Mouse (Mus musculus): ENCODE results near the gene Zfp933. TPM values are rescaled to one million over a fixed set of nuclear protein-coding genes. Genes with fewer than 3 reads are reported as not detected.
"Not testable (repeated sequence)": the region's sequence is repeated elsewhere in the genome, so short reads cannot be mapped to it uniquely, and the experiment has no call there.

Zfp933 gene
- total RNA-seq (2015; ENCODE audit: low replicate concordance) (0.96 and 3.3 TPM in 2 replicates), total RNA-seq (2017; ENCODE audit: low replicate concordance) (2.1 and 2.6 TPM in 2 replicates)

DNA sequence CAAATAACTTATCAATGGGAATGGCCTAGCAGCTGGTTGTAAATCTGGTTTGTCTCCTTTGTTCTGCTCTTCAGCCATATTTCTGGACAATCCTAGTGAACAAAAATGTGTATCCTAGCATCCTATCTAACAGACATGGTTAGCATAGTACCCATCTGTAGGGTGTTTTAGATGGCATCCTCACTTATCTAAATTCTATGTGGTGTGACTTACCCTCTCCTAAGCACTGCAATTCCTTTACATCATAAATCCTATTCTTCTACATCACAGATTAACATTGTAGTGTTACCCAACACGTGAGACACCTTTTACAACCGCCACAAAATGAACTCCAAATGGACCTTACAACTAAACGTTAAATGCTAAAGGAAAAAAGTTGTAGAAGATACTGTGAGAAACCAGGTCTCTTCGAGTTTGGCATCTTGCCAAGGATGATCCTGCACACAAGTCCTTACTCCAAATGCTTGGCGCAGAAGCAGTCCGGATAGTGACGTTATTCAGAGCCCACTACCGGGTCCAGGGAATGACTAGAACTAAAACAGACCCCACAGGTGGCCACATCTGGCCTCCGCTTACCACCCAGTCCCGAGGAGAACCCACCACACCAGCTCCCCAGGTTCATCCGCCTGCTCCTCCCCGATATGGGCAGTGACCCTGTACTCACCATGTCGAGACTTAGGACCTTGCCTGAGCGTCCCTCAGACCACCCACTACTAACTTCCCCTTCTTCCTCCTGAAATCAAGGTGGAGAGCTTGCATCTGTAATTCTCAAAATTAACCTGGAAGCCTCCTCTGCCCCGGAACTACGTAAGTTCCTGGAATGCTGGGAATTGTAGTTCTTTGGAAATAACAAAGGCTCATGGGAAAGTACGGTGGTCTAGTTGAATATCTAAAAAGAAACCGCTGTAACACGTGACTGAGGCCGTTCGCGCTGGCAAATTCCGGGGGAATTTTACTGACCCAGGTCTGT lies at the start of gene Zfp933:
Gene Zfp933 (minus strand): TSS at position 753 of the 970 bp plus-strand sequence.
- peak; percentile 81 for ATAC-seq (replicated peaks; ENCODE audit: low FRiP score, poor library complexity, severe bottlenecking)

DNA sequence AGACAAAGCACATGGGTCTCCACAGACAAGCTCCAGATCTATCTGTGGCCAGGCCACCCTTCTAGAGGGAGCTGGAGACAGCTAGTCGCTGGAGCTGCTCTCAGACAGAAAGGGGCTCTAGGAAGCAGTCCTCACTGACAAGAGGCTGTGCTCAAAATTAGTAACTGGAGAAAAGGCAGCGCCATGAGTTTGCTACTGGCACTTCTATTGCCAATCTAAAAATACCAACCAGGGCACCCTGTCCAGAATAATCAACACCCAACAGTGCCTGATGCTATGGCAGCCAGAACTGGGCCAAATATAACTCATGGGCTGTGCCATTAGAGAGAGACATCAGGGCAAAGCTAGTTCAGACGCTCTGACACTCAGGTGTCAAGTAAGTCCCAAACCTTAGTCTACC lies 49.2 kb upstream of the Zfp933 start:
- no peak for ATAC-seq (replicated peaks; ENCODE audit: low FRiP score, poor library complexity, severe bottlenecking)

DNA sequence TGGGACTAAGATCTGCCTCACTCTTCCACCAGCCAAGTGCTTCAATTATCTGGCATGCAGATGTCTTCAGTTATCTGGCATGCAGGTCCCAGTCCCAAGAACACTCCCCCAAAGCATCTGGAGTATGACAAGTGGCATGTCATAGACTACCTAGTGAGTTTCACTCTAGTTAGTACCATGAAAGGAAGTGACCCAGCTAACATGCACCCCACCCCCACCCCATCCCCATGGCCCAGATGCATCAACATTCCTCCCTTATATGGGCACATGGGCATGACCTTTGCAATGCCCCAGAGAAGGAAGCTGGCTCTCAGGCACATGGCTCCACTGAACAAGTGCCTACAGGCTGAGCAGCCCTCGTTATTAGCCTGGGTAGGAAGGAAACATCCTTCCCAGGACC lies 48.2 kb upstream of the Zfp933 start:
- no peak for ATAC-seq (replicated peaks; ENCODE audit: low FRiP score, poor library complexity, severe bottlenecking)

DNA sequence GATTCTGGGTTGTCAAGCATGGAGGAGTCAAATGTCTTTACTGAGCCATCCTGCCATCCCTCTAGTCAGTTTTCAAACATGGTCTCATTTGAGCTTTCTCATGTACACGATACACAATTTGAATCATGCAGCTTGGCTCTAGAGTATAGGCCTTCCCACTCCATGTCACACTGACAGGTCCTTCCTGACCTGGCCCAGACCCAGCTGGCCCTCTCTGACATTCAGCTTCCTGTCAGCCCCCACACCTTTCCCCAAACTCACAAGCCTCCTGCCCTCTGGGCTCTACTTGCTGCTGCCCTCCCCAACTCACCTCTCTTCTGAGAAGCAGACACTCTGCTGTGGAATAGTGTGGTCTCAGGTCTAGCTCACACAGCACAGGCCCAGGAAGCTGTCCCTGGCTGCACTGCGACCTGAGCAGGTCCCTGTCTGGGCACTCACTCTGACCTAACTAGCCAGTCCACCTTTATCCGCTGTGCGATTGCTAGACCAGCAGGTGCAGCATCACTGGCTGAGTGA lies 47.7 kb upstream of the Zfp933 start:
- no peak for ATAC-seq (replicated peaks; ENCODE audit: low FRiP score, poor library complexity, severe bottlenecking)

DNA sequence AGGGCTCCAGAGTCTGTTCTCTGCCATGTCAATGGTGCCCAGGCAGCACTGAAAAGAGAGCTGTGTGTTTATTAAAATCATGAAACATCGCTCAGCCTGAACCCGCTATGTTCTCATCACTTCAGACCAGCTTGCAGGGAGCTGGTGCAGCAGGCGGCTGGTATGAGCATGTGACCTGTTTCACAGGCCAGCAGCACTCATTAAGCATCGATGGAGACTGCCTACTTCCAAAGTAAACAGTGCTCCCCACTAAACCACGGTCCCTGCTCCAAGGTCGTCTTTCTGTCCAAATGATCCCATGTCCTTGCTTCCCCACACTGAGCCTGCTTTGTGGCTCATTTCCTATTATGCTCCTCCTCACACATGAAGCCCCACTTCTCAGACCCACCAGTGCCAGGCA lies 42.2 kb upstream of the Zfp933 start:
- no peak for ATAC-seq (replicated peaks; ENCODE audit: low FRiP score, poor library complexity, severe bottlenecking)

DNA sequence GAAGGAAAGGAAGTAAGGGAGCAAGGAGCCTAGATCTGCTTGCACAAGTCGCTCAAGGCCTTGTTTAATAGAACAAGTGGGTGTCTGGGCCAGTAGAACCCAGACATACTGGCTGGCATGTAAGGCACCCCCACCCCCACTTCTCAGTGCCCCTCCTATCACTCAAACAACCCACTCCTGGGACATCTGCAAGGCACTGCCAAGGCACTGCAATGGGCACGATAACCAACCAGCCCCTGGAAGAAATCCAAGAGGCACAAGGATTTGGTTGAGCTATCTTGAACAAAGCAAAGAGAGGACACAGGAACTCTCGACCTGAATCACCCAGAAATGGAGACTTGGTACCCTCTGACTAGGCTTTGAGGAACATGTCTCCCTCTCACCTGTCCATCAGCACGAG lies 40.1 kb upstream of the Zfp933 start:
- ATAC-seq (replicated peaks; ENCODE audit: low FRiP score, poor library complexity, severe bottlenecking), result no peak

DNA sequence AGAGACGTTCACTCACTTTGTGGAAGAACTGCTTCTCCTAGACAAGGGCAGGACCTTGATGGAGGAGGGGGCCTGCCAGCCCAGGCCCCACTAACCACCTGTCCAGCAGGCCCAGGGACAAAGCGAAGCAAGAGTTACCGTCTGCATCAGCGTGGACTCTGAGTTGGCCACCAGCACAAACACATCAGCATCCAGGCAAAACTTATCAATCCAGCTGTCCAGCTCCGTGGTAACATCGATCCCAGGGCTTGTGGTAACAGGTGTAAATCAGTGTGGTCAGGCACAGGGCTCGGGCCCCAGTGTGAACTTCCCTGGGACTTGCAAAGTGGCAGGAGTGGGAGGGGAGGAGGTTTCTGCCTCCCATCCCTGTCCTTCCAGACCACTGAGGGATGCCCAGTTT lies 39.1 kb upstream of the Zfp933 start:
- ATAC-seq (replicated peaks; ENCODE audit: low FRiP score, poor library complexity, severe bottlenecking), result no peak

DNA sequence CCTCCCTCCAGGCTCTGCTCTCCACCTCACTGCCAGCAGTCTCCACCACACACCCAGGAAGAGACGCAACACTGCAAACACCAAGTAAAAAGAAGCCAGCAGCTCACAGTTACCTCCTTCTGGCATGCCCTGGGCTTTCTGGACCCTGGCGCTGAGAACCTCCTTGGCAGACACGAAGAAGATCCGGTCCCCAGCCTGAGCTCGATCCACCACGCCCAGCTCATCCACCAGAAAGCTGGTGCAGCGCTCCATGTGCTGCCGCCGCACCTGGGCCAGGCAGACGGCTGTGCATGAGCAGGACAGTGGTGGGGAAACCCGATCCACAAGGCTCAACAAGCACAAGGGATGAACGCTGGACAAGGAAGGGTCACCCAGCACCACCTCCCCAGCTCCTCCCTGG lies 38.0 kb upstream of the Zfp933 start:
- ATAC-seq (replicated peaks; ENCODE audit: low FRiP score, poor library complexity, severe bottlenecking), result no peak

DNA sequence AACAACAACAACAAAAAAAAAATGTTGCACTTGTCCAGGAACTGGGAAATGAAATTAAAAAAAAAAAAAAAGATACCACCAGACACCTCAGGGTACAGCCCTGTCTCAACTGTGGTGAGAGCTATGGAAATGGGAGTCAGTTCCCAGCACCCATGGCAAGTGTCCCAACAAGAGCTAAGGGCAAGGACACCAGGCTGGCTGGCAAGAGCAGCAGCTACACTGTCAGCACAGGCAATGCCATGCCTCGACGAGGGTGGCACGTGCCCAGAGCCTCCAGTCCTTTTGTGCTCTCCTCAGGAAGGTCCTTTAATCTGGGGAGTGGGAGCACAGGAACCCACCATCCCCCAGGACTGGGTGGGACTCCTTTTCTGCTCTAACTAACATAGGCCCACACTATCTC lies 36.0 kb upstream of the Zfp933 start:
- no peak for ATAC-seq (replicated peaks; ENCODE audit: low FRiP score, poor library complexity, severe bottlenecking)

DNA sequence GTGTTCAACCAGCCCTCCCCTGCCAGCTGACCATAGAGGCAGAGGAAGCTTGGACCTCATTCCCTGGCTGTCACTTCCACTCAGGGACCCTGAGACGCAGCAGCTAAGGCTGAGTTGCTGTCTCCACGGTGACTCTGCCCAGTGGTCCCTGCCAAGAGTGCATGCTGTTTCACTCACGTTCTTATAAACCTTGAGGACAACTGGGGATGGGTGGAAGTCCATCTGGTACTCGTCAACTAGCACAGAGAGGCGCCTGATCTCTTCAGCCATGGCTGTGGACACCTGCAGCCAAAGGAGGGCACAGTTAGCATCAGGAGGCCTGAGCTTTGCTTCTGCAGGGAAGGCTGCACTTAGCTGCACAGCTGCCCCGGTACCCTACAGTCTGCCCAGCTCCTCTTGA lies 34.9 kb upstream of the Zfp933 start:
- ATAC-seq (replicated peaks; ENCODE audit: low FRiP score, poor library complexity, severe bottlenecking), result no peak

DNA sequence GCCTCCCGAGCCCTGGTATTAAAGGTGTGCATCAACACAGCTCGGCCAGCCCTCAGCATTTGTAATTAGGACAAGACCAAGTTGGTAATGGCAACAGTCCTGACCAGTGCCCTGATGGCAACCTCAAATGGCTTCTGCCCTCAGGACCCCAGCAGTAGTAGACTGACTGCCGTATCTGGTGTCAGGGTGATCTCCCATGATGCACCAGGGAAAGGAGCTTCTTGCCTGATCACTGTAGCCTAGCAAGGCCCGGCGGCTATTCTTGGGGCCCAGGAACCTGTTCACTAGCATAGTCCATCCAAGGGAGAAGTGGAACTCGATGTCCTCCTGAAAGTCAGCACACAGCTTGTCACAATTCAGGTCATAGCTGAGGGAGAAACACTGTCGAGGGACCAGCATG lies 33.6 kb upstream of the Zfp933 start:
- no peak for ATAC-seq (replicated peaks; ENCODE audit: low FRiP score, poor library complexity, severe bottlenecking)

DNA sequence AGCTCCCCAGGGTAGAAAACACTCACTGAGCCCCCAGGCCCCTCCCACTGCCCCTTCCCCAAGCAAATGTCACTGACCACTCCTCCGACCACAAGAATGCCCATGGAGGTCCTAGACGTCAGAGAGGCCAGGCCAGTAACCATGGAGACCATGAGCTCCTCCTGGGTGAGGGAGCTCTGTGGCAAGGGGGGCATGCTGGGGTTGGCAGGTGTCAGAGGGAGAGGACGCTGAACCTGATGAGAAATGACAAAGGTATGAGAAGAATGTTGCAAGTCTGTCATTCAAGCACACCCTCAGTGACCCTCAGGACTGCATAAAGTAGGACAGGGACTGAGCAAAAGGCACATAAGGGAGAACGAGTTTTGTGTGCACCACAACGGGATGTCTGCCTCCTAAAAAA lies 31.7 kb upstream of the Zfp933 start:
- no peak for ATAC-seq (replicated peaks; ENCODE audit: low FRiP score, poor library complexity, severe bottlenecking)

DNA sequence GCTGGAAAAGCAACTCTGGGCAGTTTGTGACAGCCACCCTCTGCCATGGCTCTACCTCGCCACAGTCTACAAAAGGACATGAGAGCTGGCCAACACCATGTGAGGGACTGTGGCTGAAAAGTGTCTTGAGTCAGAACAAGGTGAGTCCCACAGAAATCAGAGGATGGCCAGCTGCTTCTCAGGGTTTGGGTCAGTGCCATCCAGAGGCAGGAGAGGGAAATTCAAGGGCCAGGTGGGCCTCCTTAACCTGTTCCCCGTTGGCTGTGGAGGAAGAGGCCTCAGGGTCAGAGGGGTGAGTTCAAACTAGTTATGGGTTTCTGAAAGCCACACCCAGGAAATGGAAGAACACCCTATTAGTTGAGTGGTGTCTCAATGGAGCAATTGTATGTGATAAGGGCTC lies 31.3 kb upstream of the Zfp933 start:
- no peak for ATAC-seq (replicated peaks; ENCODE audit: low FRiP score, poor library complexity, severe bottlenecking)

DNA sequence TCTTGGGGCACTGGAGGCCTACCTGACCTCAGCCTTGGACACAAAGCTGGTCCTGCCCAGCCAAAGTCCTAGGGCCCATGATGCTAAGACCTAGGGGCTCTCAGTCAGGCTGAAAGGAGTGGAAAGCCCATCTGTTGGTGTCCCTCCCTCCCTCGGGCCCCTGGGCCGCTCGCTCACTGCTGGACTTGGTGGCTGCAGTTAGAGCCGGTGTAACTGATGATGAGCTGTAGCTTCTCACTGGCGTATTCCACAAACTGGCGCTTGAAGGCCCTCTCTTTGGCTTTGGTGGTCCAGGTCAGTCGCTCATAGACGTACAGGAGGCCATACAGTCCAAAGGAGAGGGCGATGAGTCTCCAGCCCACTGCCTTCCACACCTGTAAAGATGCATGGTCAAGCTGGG lies 30.4 kb upstream of the Zfp933 start:
- ATAC-seq (replicated peaks; ENCODE audit: low FRiP score, poor library complexity, severe bottlenecking), result no peak

DNA sequence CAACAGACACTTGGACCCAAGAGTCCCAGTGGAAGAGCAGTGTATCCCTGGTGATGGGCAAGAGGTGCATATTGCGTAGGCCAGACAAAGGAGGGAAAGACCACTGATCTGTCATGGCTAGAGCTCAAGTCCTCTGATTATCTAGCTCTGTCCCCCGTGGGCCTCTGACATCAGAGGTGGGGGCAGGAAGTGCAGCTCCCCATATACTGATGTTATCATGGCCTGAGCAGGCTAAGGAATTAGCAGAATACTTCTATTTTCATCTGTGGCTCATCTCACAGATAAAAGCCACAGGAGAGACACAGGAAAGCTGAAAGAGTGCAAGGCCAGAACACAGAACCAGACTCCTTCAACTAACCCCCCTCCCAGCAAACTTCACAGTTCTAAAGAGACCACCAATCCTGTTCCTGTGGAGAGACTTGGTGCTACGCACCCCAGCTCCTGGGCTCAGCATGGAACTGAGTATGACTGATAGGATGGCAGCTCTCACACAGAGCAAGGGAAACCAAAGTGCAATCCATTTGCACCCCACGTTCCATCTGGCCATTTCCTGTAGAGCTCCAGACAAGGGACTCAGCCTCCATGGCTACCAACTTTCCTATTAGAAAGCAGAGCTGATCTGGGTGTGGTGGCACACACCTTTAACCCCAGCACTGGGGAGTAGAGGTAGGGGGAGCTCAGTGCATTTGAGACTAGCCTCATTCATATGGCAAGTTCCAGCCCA lies 27.8 kb upstream of the Zfp933 start:
- no peak for ATAC-seq (replicated peaks; ENCODE audit: low FRiP score, poor library complexity, severe bottlenecking)

DNA sequence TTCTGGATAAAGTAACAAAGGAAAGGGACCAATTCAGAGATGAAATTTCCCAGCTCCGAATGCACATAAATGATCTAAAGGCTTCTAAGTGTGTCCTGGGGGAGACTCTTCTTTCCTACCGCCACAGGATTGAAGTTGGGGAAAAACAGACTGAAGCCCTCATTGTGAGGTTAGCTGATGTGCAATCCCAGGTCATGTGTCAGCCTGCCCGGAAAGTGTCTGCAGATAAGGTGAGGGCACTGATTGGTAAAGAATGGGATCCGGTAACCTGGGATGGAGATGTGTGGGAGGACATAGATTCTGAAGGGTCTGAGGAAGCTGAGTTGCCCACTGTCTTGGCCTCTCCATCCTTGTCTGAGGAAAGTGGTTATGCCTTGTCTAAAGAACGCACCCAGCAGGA lies 21.1 kb upstream of the Zfp933 start:
- no peak for ATAC-seq (replicated peaks; ENCODE audit: low FRiP score, poor library complexity, severe bottlenecking)

DNA sequence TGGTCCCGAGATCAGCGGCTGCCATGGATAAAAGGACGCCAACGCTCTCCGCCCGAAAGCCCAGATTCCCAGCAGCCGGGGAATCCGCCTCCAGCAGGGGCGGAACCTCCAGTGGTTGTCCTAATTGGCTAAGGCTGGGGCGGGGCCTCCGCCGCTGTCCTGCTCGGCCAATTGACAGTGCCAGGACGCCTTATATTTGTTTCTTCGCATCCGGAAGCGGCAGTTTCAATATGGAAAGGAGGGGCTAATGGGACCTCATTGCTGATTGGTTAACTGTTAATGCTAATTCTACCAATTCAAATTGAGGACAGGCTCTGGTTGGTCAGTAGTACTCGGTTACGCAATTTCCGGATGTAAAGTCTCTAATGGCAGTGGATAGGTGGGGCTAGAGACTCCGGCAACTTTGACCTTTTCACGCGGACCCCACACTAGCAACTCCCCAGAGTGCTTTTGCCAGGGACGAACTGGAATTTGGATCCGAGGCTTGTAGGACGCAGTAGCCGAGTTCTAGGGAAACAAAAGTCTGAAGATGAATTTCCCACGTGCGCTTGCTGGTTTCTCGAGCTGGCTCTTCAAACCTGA lies 20.4 kb upstream of the Zfp933 start, which contains the start of the genes Miip and Fv1:
Gene Miip (minus strand): TSS at position 367 of the 582 bp plus-strand sequence.
Gene Fv1 (plus strand): TSS at position 530 of the 582 bp plus-strand sequence.
- ATAC-seq (replicated peaks; ENCODE audit: low FRiP score, poor library complexity, severe bottlenecking), result peak; percentile 97

DNA sequence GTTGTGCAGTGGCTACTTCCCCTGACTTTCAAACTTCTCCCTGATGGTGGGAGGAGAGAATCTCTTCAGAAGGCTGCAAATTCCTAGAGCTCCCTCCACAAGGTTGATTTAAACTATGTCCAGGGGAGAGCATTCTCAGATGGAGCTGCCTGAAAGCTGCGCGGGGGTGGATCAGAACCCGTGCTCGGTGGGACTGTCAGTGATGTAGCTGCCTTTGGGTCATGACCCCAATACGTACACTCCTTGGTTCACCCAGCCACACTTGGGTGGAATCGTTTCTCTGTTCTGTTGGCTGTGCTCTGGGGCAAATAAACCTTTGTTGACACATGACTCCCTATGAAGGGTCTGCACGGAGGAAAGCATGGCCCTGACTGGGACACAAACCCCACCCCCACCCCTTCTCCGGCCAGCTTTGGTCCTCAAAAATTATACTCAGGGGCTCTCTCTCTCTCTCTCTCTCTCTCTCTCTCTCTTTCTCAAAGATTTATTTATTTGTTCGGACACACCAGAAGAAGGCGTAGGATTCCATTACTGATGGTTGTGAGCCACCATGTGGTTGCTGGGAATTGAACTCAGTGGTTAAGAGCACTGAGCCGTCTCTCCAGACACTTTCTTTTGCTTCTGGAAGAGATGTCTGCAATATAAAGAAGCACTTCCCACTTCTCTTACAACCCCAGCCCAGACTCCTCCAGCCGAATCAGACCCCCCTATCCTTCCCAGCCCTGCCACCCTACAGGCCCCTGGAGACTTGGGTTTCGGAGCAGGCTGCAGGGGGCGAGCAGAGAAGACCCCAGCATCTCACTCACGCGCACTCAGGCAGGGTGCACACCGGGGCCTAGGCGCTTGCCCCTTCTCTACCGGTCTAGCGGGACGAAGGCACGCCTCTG lies 19.6 kb upstream of the Zfp933 start:
- no peak for ATAC-seq (replicated peaks; ENCODE audit: low FRiP score, poor library complexity, severe bottlenecking)

DNA sequence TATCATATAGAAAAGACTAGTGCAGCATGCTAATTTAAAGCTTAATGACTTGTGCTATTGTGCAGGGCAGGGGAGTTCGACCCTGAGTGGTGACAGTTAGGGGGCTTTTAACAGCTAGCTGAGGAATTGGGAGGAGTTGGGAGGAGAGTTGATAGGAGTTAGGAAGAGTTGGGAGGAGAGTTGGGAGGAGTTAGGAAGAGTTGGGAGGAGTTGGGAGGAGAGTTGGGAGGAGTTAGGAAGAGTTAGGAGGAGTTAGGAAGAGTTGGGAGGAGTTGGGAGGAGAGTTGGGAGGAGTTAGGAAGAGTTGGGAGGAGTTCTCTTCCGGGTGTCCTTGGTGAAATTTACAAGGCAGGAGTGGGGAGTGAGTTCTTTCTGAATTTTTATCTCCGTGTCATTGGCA lies 18.6 kb upstream of the Zfp933 start:
- not testable (repeated sequence) for ATAC-seq (replicated peaks; ENCODE audit: low FRiP score, poor library complexity, severe bottlenecking)
